17 mouse cellular contexts compared by ENCODE assay signal in the genomic region with DNA sequence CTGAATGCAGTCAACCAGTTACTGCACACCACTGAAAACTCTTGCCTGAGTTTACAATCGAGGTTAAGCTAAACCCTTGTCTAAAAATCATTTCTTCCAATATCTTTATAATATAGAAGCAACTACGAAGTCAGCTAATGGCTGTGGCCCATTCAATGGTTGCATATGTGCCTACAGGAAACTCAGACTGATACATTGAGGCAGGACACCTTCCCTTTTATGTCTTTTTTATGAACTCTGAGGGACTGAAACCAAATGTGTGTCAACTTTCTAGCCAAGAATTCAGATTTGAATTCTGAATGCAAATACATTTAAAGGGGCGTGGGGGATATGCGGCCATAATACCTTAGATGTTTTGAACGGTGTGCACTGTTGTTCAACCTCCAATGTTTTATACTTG. TPM values are rescaled to one million over a fixed set of nuclear protein-coding genes. Genes with fewer than 3 reads are reported as not detected.
DNase-seq lines count a peak whose midpoint lies in the region; ATAC-seq lines count a peak whose summit lies in the region.
"Had no signal": no experiment of that assay in that cellular context is flagged by ENCODE, and none has a peak within 500 bp of the region (broad histone marks: within the 10 kb centered on the region; RNA-seq: fewer than 3 reads in every experiment).

No protein-coding gene starts in this region.

- H3K36me3 ChIP-seq in heart, embryonic 13.5 days: peaks cover 39% of the 10 kb centered on the region
- peaks cover 48% of the 10 kb centered on the region for H3K36me3 ChIP-seq in midbrain, embryonic 10.5 days
- 0 out of 2 replicates have a peak, but pooled peaks cover 5% of the 10 kb centered on the region for H3K36me3 ChIP-seq in midbrain, embryonic 13.5 days
- peaks cover 6% of the 10 kb centered on the region for H3K36me3 ChIP-seq in liver, embryonic 16.5 days (ENCODE audit: control insufficient read depth, insufficient read depth)
- H3K36me3 ChIP-seq: stomach, embryonic 15.5 days had no signal

- H3K27ac ChIP-seq in heart, embryonic 13.5 days (replicated peaks): no peak overlapping the region
- H3K27ac ChIP-seq in midbrain, embryonic 10.5 days (replicated peaks): no peak overlapping the region
- no peak overlapping the region for H3K27ac ChIP-seq in midbrain, embryonic 13.5 days
- H3K27ac ChIP-seq in liver, embryonic 16.5 days (ENCODE audit: low read length): no peak overlapping the region

- DNase-seq in cerebellum, adult 9-10 months: peak; percentile 48
- DNase-seq in cerebellum, adult 11 months: no peak
- no peak for DNase-seq in heart, adult 18-20 months
- no peak for DNase-seq in midbrain, embryonic 10.5 days (ENCODE audit: low spot score)
- no peak for DNase-seq in cerebellum, postnatal 14 days
- DNase-seq: gastrocnemius, postnatal 36 days; kidney, adult 9 months; layer of hippocampus, postnatal 36 days; spleen, adult 18-20 months had no signal

- H3K9ac ChIP-seq in heart, embryonic 13.5 days: no peak overlapping the region
- H3K9ac ChIP-seq in midbrain, embryonic 13.5 days (replicated peaks): no peak overlapping the region
- no peak overlapping the region for H3K9ac ChIP-seq in liver, embryonic 16.5 days (ENCODE audit: low read depth, low read length)
- H3K9ac ChIP-seq: stomach, embryonic 15.5 days had no signal

- peak overlapping the region; percentile 78 for H3K4me2 ChIP-seq in heart, embryonic 13.5 days
- no peak overlapping the region; the same call in 1 of the 2 replicates for H3K4me2 ChIP-seq in midbrain, embryonic 13.5 days (replicated peaks)
- peak overlapping the region; percentile 94; the same call in 1 of the 2 replicates for H3K4me2 ChIP-seq in liver, embryonic 16.5 days (ENCODE audit: low read depth, low read length)

- peak overlapping the region; percentile 93; the same call in 1 of the 2 replicates for H3K4me3 ChIP-seq in heart, embryonic 13.5 days
- H3K4me3 ChIP-seq in midbrain, embryonic 10.5 days: peak overlapping the region; percentile 98; the same call in 1 of the 2 replicates
- H3K4me3 ChIP-seq in midbrain, embryonic 13.5 days (replicated peaks): no peak overlapping the region
- no peak overlapping the region for H3K4me3 ChIP-seq in liver, embryonic 16.5 days (ENCODE audit: low read depth, low read length)

- H3K9me3 ChIP-seq in heart, embryonic 13.5 days: no peaks in the 10 kb centered on the region
- no peaks in the 10 kb centered on the region for H3K9me3 ChIP-seq in midbrain, embryonic 10.5 days (replicated peaks)
- H3K9me3 ChIP-seq in midbrain, embryonic 13.5 days: no peaks in the 10 kb centered on the region
- H3K9me3 ChIP-seq in liver, embryonic 16.5 days (replicated peaks; ENCODE audit: control insufficient read depth, low read length): no peaks in the 10 kb centered on the region
- H3K9me3 ChIP-seq: embryonic facial prominence, embryonic 13.5 days; heart, embryonic 15.5 days; lung, embryonic 15.5 days; stomach, embryonic 15.5 days had no signal

- H3K4me1 ChIP-seq in heart, embryonic 13.5 days: peaks cover 23% of the 10 kb centered on the region
- H3K4me1 ChIP-seq in midbrain, embryonic 10.5 days: peaks cover 21% of the 10 kb centered on the region
- H3K4me1 ChIP-seq in midbrain, embryonic 13.5 days (replicated peaks): peaks cover 19% of the 10 kb centered on the region
- H3K4me1 ChIP-seq in liver, embryonic 16.5 days (ENCODE audit: control insufficient read depth, low read depth, low read length): peaks cover 16% of the 10 kb centered on the region
- H3K4me1 ChIP-seq: stomach, embryonic 15.5 days had no signal

- WGBS in heart, embryonic 13.5 days: 91% methylated on average over 5 of the region's 5 CpGs
- 94% methylated on average over 5 of the region's 5 CpGs for WGBS in midbrain, embryonic 10.5 days
- 94% methylated on average over 5 of the region's 5 CpGs for WGBS in midbrain, embryonic 13.5 days
- 86% methylated on average over 5 of the region's 5 CpGs for WGBS in liver, embryonic 16.5 days (ENCODE audit: insufficient replicate concordance)

- ATAC-seq in heart, embryonic 13.5 days (ENCODE audit: extremely low read depth, insufficient number of reproducible peaks, low FRiP score, low TSS enrichment): no peak
- no peak for ATAC-seq in midbrain, embryonic 13.5 days
- no peak for ATAC-seq in liver, embryonic 16.5 days (ENCODE audit: low read depth)
- ATAC-seq: hindbrain, postnatal 0 days had no signal

- no peaks in the 10 kb centered on the region for H3K27me3 ChIP-seq in heart, embryonic 13.5 days (replicated peaks)
- H3K27me3 ChIP-seq in midbrain, embryonic 10.5 days (ENCODE audit: low read depth, poor library complexity, severe bottlenecking): no peaks in the 10 kb centered on the region
- H3K27me3 ChIP-seq in midbrain, embryonic 13.5 days: no peaks in the 10 kb centered on the region
- H3K27me3 ChIP-seq in liver, embryonic 16.5 days (ENCODE audit: control insufficient read depth, insufficient read depth, low read depth, low read length): no peaks in the 10 kb centered on the region
- H3K27me3 ChIP-seq: embryonic facial prominence, embryonic 13.5 days; heart, embryonic 15.5 days; lung, embryonic 15.5 days; stomach, embryonic 15.5 days had no signal

RNA-seq across cellular contexts. Expression of gene Ints6, which starts 2.3 kb away (rescaled TPM):
- 12.5 and 13.6 TPM in 2 replicates for polyA plus RNA-seq in heart, embryonic 13.5 days (2015; fragmentation: Nextera tagmentation; extraction: Ambion mirVana)
- total RNA-seq in heart, adult 18-20 months (2021): 10 to 100 TPM; 17.6 to 21.5 TPM
- 17.5 and 22.6 TPM in 2 replicates for polyA plus RNA-seq in midbrain, embryonic 10.5 days (2016; fragmentation: Nextera tagmentation; extraction: Ambion mirVana)
- polyA plus RNA-seq in midbrain, embryonic 13.5 days (2015; fragmentation: Nextera tagmentation; extraction: Ambion mirVana): 14.8 and 20.5 TPM in 2 replicates
- 10.6 and 11.9 TPM in 2 replicates for polyA plus RNA-seq in liver, embryonic 16.5 days (2015; fragmentation: Nextera tagmentation; extraction: Ambion mirVana)

Comparison
In these comparisons a context has a peak if more than half of its experiments do, and no peak if none do; other contexts are left out.
1. H3K4me3 ChIP-seq: peak in heart, embryonic 13.5 days (single experiment) and midbrain, embryonic 10.5 days (single experiment); none in midbrain, embryonic 13.5 days (single experiment) and liver, embryonic 16.5 days (single experiment).